Mouse (Mus musculus): ENCODE results near the gene Cat.

DNA sequence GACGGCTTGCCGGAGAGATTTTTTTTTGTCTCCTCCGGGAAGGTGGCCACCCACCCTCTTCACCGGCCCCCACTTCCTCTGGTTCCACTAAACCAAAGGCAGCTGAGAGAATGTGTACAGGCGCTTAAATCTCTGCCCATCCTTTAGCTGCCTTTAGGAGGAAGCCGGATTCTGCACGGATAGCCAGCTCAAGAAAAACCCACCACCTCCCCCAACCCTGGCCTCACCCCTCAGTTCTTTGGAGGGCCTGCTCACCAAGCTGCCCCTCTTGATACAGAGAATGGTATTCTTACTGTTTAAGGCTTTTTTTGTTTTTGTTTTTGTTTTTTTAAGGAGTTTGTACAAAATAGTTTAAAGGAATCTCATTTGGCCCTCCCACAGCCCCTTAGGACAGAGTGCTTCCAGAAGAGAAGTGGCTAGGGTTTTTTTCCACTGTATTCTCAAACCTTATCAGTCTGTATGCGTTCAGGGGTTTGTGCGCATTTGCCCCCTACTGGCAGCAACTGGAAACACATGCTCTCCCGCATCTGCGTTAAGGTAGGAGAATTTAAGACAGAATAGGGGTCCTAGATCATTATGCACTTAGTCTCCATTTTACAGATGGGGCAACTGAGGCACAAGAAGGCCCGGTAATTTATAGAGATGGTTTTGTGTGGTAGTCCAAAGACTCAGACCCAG lies 60.5 kb downstream of the Cat start:
- TF ChIP-seq CTCF (IDR thresholded peaks at IDR 0.05; ENCODE audit: borderline replicate concordance, extremely low read depth, insufficient read depth, insufficient read length) (peak; percentile 89), POLR2A (IDR thresholded peaks at IDR 0.05; ENCODE audit: borderline replicate concordance, extremely low read depth, insufficient read depth, insufficient read length, poor library complexity, severe bottlenecking) (no peak)

All from brain, embryonic 14.5 days (tissue).